Mouse (Mus musculus) heart, postnatal 0 days (tissue): ENCODE measurements at regions not wholly inside any gene's neighbourhood (a gene's known extent, or its start where the extent isn't known, plus 50 kb on each side); places are given as distances from the start of the nearest gene placed in this dataset.

Experiments used
- CTCF ChIP-seq: IDR thresholded peaks from 2 replicates; pipeline ENCODE4 v1.5.1; 2016; ENCODE audit warnings: antibody characterized with exemption, control low read depth, low read depth
- EP300 ChIP-seq: IDR thresholded peaks from 2 replicates; pipeline ENCODE4 v1.6.1; 2016; ENCODE audit warnings: antibody characterized with exemption, low read depth

GRCm38 (mm10) chr10:91882481-91882880 lies 701.4 kb upstream of the Tmpo start:
- TF ChIP-seq CTCF (no peak), EP300 (no peak)
